Mouse (Mus musculus): Measurements from ENCODE around the gene Xaf1.

DNA sequence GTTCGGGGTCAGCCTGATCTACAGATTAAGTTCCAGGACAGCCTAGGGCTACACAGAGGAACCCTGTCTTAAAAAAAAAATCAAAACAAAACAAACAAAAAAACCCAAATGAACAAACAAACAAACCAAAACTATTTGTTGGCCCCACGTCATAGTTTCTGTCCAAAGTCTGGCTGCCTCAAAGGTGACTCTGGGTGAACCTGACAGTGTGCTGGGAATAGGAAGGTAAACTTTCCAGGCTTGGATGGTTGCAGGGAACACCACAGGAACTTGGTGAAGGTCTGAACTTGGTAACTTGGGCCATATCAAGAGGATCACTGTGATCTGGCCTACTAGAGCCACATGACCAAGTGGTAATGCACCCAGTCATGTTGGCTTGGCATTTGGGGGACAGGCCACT, 45.0 kb upstream of the Xaf1 start:
- TF ChIP-seq POLR2A (IDR thresholded peaks at IDR 0.05; ENCODE audit: insufficient read depth, low read depth, low read length) (no peak), CTCF (IDR thresholded peaks at IDR 0.05; ENCODE audit: insufficient read depth, low read depth, low read length) (no peak)

Data from olfactory bulb, adult 2 months (tissue).